Mouse (Mus musculus) gastrocnemius, adult 8-10 months (tissue): ENCODE measurements at regions not wholly inside any gene's neighbourhood (a gene's known extent, or its start where the extent isn't known, plus 50 kb on each side); places are given as distances from the start of the nearest gene placed in this dataset.
A peak's percentile ranks its signal among the peaks of the same experiment; 100 is the strongest.

Experiments
- DNase-seq, 2 experiments: peaks; one replicate each; pipeline ENCODE4 v3.0.0; 2022; ENCODE audit warnings: low spot score in 2 of 2

GRCm38 (mm10) chr6:33117877-33118276 lies 57.8 kb upstream of the Chchd3 start:
- no peak for DNase-seq

GRCm38 (mm10) chr6:33120581-33120980 lies 60.5 kb upstream of the Chchd3 start:
- DNase-seq: no peak

GRCm38 (mm10) chr6:33126574-33126973 lies 66.5 kb upstream of the Chchd3 start:
- DNase-seq: peak; percentile 18 to 36

- no peak for DNase-seq
Observed at GRCm38 (mm10) chr6:33136906-33137305, 76.8 kb upstream of the Chchd3 start.

GRCm38 (mm10) chr6:33137823-33138222 lies 77.8 kb upstream of the Chchd3 start:
- DNase-seq: no peak

GRCm38 (mm10) chr6:33166479-33166878 lies 82.4 kb upstream of the Exoc4 start:
- no peak for DNase-seq

GRCm38 (mm10) chr6:33173606-33174005 lies 75.3 kb upstream of the Exoc4 start:
- DNase-seq: no peak

- no peak for DNase-seq
Observed at GRCm38 (mm10) chr6:33174616-33175015, 74.3 kb upstream of the Exoc4 start.

- no peak for DNase-seq
Observed at GRCm38 (mm10) chr6:33189521-33190246, 59.2 kb upstream of the Exoc4 start.

- DNase-seq: no peak
Observed at GRCm38 (mm10) chr6:33193823-33194222, 55.1 kb upstream of the Exoc4 start.
